Mouse (Mus musculus) B cell, adult 2 months (primary cell): ENCODE measurements around the gene Rhobtb1.

Experiments used
- DNase-seq, 2 experiments: peaks; one replicate each; pipeline ENCODE4 v3.0.0; 2022

The Rhobtb1 gene

DNA sequence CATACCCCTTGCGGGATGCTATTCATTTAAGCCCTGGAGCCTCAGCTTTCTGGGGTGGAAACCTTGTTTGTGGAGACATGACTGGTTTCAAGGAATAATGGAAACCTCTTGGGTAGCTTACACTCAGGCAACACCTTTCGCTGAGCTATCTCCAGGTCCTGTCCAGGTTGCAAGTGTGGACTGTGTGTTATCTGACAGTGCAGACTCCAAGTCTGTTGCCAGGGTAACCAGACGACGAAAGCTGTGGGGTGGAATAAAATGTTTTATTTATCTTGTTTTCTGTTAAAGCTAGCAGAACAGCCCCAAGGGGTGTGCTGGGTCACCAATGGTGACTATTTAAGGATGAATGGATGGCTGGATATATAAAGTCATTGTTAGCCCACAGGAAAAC is 177.4 kb downstream of the Rhobtb1 start:
- DNase-seq = no peak

DNA sequence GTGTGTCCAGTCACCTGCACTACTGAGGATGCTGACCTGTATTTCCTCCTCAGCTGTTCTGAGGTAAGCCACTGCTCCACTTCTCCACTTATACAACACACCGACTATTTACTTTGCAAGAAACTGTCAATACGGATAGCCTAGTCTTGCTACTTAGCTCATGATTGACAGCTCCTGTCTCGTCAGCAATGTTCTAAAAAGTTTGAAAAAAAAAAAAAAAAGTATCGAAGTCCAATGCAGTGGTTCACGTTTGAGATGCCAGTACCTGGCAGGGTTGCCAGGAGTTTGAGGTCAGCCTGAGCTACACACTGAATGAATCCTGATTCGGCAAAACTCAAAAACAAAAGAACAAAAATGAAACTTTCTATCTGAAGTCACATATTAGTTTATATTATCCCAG is 180.0 kb downstream of the Rhobtb1 start:
- no peak for DNase-seq

- DNase-seq = no peak
Observed at GRCm38 (mm10) chr10:69333212-69333611, 182.0 kb downstream of the Rhobtb1 start.

DNA sequence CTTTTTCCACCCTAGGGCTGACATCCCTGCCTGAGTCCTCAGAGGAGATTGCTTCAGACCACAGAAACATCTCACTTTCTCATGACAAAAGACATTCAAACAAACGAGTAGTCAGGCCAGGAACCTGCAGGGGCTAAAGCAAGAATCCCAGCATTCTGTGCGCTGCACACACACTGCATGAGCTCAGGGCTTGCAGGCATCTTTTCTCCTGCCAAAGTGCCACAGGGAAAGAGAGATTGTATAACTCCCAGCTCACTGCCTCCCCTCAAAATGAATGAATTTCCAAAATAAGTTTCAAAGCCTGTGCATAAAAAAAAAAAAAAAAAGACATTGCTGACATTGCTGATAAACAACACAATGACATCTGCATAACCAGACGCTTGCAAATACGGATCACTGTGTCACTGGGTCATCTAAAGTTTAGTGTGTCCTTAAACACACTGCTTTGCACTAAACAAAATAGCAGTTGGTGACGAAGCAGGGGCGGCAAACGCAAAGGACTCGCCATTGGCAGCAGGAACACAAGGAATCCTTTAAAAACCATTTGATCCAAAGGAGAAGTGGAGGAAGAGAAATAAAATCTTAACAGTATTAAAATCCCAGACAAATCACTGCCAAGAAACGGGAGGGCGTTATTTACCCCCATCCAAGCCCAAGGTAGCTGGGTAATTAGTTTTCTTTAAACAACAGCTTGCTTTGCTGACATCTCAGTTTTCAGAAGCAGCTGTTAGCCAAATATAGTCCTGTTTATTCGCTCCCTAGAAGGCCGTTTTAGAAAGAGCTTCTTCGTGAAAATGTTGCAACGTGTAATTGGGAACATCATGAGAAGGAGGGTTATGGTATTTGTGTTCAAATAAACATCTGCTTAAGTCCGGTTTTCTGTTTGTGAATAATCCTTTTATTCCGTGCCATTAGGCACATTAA is 183.3 kb downstream of the Rhobtb1 start:
- no peak for DNase-seq

GRCm38 (mm10) chr10:69335195-69335536 is 183.9 kb downstream of the Rhobtb1 start:
- DNase-seq = no peak

- DNase-seq = no peak
Observed at GRCm38 (mm10) chr10:69335611-69336010, 184.4 kb downstream of the Rhobtb1 start.

GRCm38 (mm10) chr10:69336219-69336618 is 185.0 kb downstream of the Rhobtb1 start:
- DNase-seq = no peak

DNA sequence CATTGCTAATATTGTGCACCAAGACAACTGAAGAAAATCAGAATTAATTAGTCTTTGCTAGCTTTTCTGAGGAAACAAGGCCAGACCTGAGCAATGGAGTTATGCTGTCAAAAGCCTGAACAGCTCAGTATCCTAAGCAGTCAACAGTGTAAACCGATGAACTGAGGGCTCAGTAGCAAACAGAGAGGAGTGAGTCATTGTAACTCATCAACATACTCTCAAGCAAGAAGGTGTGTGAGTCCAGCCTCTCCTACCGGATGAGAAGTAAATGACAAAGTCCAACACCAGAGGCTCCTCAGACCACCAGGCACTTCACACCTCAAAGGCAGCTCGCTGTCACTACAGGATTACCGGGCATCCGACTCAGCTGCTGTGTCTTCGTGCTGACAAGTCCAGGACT is 188.8 kb downstream of the Rhobtb1 start:
- no peak for DNase-seq
